Mouse (Mus musculus) urinary bladder, postnatal 25 days (tissue): ENCODE measurements at regions not wholly inside any gene's neighbourhood (a gene's known extent, or its start where the extent isn't known, plus 50 kb on each side); places are given as distances from the start of the nearest gene placed in this dataset.

ENCODE experiments used
- DNase-seq: peaks from one replicate; pipeline ENCODE4 v3.0.0; 2022; ENCODE audit warnings: low spot score

GRCm38 (mm10) chr3:143947079-143947937 is 257.7 kb downstream of the Lmo4 start:
- no peak for DNase-seq

GRCm38 (mm10) chr3:143939068-143939709 is 265.8 kb downstream of the Lmo4 start:
- no peak for DNase-seq

GRCm38 (mm10) chr3:143925322-143925721 is 279.7 kb downstream of the Lmo4 start:
- no peak for DNase-seq

GRCm38 (mm10) chr3:143919744-143920143 is 285.3 kb downstream of the Lmo4 start:
- DNase-seq = no peak

GRCm38 (mm10) chr3:143914341-143915217 is 290.4 kb downstream of the Lmo4 start:
- DNase-seq = no peak

- DNase-seq = no peak
Observed at GRCm38 (mm10) chr3:143913044-143913574, 291.9 kb downstream of the Lmo4 start.

GRCm38 (mm10) chr3:143912433-143912832 is 292.6 kb downstream of the Lmo4 start:
- DNase-seq = no peak

- DNase-seq = no peak
Observed at GRCm38 (mm10) chr3:143909341-143909740, 295.7 kb downstream of the Lmo4 start.

- DNase-seq = no peak
Observed at GRCm38 (mm10) chr3:143903421-143903820, 301.6 kb downstream of the Lmo4 start.

GRCm38 (mm10) chr3:143880813-143881212 is 324.2 kb downstream of the Lmo4 start:
- DNase-seq = no peak

- DNase-seq = no peak
Observed at GRCm38 (mm10) chr3:143873876-143874275, 331.1 kb downstream of the Lmo4 start.

GRCm38 (mm10) chr3:143866521-143866920 is 338.5 kb downstream of the Lmo4 start:
- no peak for DNase-seq

GRCm38 (mm10) chr3:143865626-143866025 is 339.4 kb downstream of the Lmo4 start:
- no peak for DNase-seq

GRCm38 (mm10) chr3:143864490-143864889 is 340.5 kb downstream of the Lmo4 start:
- no peak for DNase-seq

- no peak for DNase-seq
Observed at GRCm38 (mm10) chr3:143862531-143862930, 342.5 kb downstream of the Lmo4 start.

- no peak for DNase-seq
Observed at GRCm38 (mm10) chr3:143861866-143862265, 343.2 kb downstream of the Lmo4 start.

- DNase-seq = no peak
Observed at GRCm38 (mm10) chr3:143835611-143836240, 369.3 kb downstream of the Lmo4 start.

GRCm38 (mm10) chr3:143834725-143835124 is 370.3 kb downstream of the Lmo4 start:
- DNase-seq = no peak

GRCm38 (mm10) chr3:143823395-143823777 is 381.6 kb downstream of the Lmo4 start:
- no peak for DNase-seq

GRCm38 (mm10) chr3:143822564-143823394 is 382.2 kb downstream of the Lmo4 start:
- DNase-seq = no peak

GRCm38 (mm10) chr3:143807544-143807943 is 397.5 kb downstream of the Lmo4 start:
- no peak for DNase-seq
